Mouse (Mus musculus): ENCODE data around the gene Ankrd26.

Ankrd26 gene

GRCm38 (mm10) chr6:118482125-118482524 is 79.9 kb downstream of the Ankrd26 start:
- in situ Hi-C loops (cut with MboI, MseI) = no loop called here

DNA sequence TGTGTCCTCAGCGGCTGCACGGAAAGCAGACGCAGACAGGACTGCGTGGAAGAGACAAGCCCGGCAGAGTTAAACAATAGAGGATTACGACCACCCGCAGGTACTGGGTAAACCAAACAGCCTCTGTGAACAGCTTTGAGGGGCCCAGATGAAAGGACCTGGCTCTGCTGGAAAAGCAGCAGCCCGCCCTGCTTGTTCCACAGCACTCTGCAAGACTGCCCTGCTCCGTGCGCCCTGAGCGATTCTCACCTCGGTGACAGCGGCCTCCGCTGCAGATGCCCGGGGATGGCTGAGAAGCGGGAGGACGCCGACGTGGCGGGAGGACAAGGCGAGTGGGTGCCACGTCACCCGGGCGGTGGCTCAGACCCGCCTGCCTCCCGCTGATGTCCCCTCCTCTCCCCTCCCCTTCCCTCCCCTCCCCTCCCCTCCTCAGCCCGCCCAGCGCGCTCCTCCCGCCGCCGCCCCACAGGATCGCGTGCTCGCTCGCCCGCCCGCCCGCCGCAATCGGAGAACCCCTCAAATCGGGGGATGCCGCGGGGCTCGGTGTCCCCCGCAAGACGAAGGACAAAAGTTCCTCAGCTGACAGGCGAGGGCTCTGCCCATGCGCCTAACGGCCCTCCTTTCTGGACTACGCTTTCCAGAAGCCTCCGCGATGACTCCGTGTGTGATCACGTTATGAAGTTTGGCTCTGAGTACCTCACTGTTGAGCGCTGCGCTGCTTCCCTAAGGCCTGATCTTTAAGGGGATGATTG is 82.9 kb downstream of the Ankrd26 start, which contains the start of gene Zfp9:
TSS of gene Zfp9 (minus strand) at position 364 of the 752 bp plus-strand sequence.
- in situ Hi-C loops (cut with MboI, MseI) = no loop called here

DNA sequence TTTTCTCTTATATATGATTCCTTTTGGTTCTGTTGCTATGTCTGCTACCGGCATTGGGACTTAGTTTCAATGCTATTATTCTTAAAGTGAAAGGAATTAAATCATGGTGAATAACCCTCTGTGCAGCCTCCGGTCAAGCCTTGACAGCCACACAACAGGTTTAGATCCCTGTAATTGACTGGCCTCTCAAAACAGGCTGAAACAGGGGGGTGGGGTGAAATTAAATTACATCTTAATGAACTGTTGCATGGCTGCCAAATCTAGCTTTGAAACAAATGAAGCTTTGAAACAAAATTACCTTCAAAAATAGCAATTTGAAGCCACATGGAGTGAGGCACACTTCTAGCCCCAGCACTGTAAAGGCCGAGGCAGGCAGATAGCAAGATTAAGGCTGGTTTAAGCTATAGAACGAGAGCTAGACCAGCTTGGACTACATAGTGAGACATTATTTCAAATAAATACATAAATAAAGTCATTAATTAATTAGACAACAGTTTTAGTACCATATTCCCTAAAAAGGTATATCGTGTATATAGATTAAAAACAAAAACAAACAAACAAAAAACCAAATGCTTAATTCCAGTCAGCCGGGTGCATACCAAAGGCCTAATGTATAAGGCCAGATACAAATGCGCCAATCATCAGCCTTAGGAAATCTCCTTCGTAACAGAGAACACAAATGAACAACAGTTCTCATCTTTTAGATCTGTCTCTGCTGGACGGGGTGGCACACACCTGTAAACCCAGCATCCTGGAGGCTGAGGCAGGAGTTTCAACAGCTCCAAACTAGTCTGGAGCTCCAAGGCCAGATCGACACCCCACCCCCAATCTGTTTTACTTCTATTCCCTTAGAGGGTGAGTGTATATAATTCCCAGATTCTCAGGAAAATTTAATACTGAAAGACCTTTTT is 83.9 kb downstream of the Ankrd26 start:
- in situ Hi-C loops (cut with MboI, MseI) = no loop called here

- in situ Hi-C loops (cut with MboI, MseI) = no loop called here
Observed at GRCm38 (mm10) chr6:118462069-118462705, 99.8 kb downstream of the Ankrd26 start.

- in situ Hi-C loops (cut with MboI, MseI) = no loop called here
Observed at GRCm38 (mm10) chr6:118457726-118458125, 104.3 kb downstream of the Ankrd26 start.

- in situ Hi-C loops (cut with MboI, MseI) = no loop called here
Observed at GRCm38 (mm10) chr6:118455042-118455631, 106.9 kb downstream of the Ankrd26 start, which contains the start of gene Zfp248. Gene Zfp248, minus strand, starts transcription at chr6:118455528.

DNA sequence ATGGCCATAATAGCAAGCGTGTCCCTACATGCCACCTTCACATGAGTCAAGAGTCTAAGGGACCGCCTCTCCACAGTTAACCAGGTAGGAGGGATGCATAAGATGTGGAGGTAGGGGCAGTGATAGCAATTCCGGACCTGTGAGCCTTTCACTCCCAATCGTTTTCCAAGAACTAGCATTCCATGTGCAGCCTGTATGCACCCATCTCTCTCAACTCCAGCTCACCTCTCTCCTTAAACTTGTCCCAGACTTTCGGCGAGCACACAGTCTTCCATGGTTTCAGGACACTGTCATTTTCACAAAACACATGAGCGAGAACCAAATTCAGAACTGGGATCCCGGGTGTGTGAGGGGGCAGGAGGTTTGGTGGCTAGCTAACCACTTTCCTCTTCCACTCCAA is 107.6 kb downstream of the Ankrd26 start:
- in situ Hi-C loops (cut with MboI, MseI) = no loop called here

Measured in regulatory T cell (primary cell).